Mouse (Mus musculus) layer of hippocampus, adult 2 months (tissue): ENCODE results near the gene Dgkd. TPM values are rescaled to one million over a fixed set of nuclear protein-coding genes. Genes with fewer than 3 reads are reported as not detected.
A peak's percentile ranks its signal among the peaks of the same experiment; 100 is the strongest.

ENCODE experiments used
- DNase-seq, 2 experiments: peaks; one replicate each; pipeline ENCODE4 v3.0.0; 2022; ENCODE audit warnings: low spot score in 2 of 2
- H3K27ac ChIP-seq: fragments of 200-600 bp; 2 replicates; pipeline ENCODE4 v1.8.1; 2022
- H3K4me3 ChIP-seq: fragments of 200-600 bp; 2 replicates; pipeline ENCODE4 v1.8.1; 2022; ENCODE audit warnings: mild to moderate bottlenecking
- CTCF ChIP-seq: fragments of 200-600 bp; conservative IDR thresholded peaks from 2 replicates; pipeline ENCODE4 v1.8.1; 2022; ENCODE audit warnings: antibody characterized with exemption, mild to moderate bottlenecking, moderate library complexity
- total RNA-seq, 2 experiments: library from RNA; stranded (reverse); gene quantifications; 2 replicates each; pipeline ENCODE4 v1.2.3; 2021

Dgkd gene
- total RNA-seq, 2 experiments from 2014 or later, result 103 to 117 TPM

DNA sequence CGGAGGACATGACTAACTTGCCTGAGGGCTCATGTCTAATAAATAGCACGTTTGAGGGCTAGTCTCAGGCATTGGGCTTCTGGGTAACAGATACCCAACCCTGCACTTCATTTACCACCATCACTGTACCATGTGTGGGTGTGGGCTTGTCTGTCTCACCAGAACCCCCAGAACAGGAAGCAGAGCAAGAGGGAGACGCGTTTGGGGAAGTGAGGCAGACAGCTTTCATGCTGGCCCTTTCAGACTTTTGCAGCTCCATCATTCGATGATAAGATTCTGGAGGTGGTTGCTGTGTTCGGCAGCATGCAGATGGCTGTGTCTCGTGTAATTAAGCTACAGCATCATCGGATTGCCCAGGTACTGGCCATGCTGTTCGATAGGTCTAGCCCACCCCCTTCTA, 82.0 kb downstream of the Dgkd start:
- H3K4me3 ChIP-seq, result no peak overlapping the region
- peak overlapping the region; percentile 51 for H3K27ac ChIP-seq
- no peak for TF ChIP-seq CTCF
- peak in 1 of 2 experiments; percentile 35 for DNase-seq

DNA sequence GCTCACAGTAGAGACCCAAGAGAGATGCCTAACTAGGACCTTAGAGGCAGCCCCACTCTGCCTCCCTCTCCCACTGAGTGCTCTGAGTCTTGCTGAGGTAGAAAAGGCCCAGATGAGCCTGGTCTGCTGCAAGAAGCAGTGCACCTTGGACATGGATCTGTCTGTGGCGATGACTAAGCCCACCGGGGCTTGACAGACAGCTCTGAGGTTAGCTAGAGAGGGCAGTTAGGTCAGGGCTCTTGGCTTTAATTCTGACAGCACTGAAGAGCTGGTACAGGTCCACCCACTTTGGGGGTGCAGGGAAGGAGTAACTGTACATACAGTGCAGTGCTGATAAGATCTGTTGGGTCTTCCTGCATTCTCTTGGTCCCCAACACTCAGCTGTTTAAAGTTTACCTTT, 82.5 kb downstream of the Dgkd start:
- no peak for TF ChIP-seq CTCF
- H3K4me3 ChIP-seq, result no peak overlapping the region
- peak overlapping the region; percentile 51 for H3K27ac ChIP-seq
- no peak for DNase-seq

DNA sequence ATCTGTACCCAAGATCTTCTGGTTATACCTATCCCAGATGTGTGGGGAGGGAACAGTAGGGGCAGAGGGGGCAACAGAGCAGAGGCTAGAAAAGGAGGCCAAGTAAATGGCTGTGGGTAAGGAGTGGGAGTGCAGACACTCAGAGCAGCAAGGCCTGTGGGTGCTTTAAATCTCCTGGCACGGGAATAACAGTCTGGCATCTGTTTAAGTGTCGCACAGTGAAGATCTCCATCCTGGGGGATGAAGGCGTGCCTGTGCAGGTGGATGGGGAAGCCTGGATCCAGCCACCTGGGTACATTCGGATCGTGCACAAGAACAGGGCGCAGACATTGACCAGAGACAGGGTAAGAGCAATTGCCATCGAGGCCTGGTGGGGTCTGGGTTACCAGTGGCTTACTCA, 83.0 kb downstream of the Dgkd start:
- no peak for TF ChIP-seq CTCF
- DNase-seq, result no peak
- Histone ChIP-seq H3K4me3 (no peak overlapping the region), H3K27ac (peak overlapping the region; percentile 51)

DNA sequence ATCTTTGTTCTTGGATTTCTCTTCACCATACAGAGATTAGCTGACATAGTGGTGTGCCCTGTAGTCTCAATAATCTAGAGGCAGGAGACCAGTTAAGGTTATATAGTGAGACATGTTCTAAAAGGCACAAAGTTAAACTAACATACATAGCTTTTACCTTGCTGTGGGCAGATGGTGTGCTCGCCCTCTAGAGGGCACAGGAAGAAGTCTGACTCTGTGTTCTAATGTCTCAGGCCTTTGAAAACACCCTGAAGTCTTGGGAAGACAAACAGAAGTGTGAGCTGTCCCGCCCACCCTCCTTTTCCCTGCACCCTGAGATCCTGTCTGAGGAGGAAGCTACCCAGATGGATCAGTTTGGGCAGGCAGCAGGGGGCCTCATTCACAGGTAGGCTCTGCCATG, 83.4 kb downstream of the Dgkd start:
- DNase-seq, result no peak
- TF ChIP-seq CTCF, result peak; percentile 74
- Histone ChIP-seq H3K27ac (peak overlapping the region; percentile 51), H3K4me3 (no peak overlapping the region)

DNA sequence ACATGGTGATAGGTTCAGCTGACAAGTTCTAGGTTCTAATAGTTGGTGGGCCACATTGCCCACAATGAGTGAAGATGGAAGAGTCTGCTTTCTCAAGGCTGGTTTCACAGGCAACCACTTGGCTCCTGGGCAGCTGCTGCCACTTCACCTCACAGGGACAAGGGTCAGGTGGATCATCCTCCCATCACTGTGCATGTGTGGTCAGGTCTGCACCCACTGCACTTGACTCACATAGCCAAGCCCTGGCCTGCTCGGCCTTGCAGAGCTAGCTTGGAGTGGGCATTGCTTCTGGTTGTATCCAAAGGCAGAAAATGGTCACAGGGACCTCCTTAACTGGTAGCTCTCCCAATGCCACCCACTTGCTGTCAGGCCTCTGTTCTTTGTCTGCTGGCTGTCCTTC, 88.7 kb downstream of the Dgkd start:
- no peak for DNase-seq
- H3K27ac ChIP-seq, result no peak overlapping the region
- no peak for TF ChIP-seq CTCF
- no peak overlapping the region for H3K4me3 ChIP-seq

DNA sequence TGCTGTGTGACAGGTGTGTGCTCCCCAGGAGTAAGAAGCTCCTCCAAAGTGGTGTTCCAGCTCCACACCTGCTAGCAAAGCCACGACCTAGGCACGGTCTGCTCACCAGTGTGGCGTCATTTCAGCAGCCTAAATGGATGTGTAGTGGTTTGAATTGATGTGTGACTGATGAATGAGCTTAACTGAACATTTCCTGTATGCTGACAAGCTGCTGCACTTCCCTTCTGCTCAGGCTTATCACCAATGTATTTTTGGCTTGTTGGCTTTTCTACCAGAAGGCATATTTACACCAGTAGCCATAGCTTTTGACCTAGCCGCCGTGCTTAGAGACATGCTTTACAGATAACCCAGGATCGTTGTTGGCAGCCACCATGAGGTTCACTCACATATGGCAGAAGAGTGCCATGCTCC, 94.6 kb downstream of the Dgkd start:
- Histone ChIP-seq H3K4me3 (no peak overlapping the region), H3K27ac (peak overlapping the region; percentile 12; the same call in 1 of the 2 replicates)
- DNase-seq, result no peak
- no peak for TF ChIP-seq CTCF

DNA sequence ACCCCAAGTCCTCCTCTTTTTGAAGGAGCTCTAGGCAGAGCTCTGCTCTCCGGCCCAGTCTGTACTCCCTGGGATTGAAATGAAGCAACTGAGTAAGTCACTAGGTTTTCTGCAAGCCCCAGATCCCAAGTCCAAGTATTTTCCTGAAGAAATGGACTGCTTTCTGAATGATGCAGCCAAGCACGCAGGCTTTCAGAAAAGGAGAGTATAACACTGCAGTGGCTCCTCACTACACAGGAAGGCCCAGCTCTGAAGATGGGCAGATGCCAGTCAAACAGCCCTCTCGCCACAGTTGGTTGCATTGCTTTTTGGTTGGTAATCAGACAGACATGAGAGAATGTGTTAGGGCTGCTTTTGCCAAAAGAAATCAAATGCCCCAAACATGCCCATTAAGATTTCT, 98.6 kb downstream of the Dgkd start:
- DNase-seq, result no peak
- TF ChIP-seq CTCF, result no peak
- H3K27ac ChIP-seq, result no peak overlapping the region
- no peak overlapping the region for H3K4me3 ChIP-seq

DNA sequence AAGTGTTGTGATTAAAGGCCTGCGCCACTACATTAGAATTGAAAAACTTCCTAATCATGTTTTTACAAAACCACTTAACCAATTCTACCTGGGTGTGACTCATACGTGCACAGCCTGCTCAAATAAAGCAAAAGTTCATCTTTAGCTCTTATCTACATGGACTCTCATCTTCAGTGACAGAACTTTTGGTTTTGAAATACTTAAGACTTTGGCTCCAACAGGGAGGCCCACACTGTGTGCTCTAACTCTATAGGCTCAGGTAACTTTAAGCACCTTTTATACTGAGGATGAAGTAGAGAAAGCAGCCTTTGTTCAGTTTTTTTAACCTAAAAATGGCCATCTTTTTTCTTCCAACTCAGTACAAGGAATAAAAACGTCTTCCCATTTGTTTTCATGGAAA, 100.0 kb downstream of the Dgkd start:
- Histone ChIP-seq H3K27ac (0 out of 2 replicates have a peak overlapping the region, but pooled peaks have one; percentile 1), H3K4me3 (no peak overlapping the region)
- no peak for TF ChIP-seq CTCF
- no peak for DNase-seq

DNA sequence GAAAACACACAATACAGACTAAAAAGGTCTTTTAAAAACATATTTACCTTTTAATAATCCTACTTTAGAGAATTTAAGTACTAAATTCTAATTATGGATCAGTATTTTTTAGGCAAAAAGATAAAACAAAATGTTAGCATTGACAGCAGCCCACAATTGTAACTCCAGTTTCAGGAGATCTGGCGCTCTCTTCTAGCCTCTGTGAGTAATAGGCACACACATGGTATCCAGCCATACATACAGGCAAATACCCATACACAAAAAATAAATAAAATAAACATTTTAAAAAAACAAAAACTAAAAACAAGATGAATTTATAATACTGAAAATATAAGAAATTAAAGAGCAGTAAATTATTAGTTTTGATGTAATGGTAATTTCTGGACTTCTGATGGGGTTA, 105.8 kb downstream of the Dgkd start:
- DNase-seq, result no peak
- no peak overlapping the region for H3K27ac ChIP-seq
- TF ChIP-seq CTCF, result peak; percentile 64
- H3K4me3 ChIP-seq, result no peak overlapping the region

DNA sequence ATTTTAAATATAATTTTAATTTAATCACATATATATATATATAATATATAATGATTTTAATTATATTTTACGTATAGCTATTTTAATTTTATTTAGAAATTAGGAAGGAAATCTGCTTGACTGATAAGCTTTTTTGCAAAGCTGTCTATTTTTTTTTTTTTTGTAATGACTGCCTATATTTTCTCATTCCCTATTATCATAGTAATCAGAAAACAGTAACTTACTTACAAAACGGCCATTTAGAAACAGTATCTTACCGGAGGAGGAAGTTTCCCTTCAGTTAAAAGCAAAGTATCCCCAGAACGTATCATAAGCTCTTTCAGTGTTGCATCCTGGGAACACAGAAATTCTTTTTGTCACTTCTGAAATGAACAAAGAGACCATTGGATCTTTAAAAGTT, 106.4 kb downstream of the Dgkd start:
- DNase-seq, result no peak
- no peak overlapping the region for H3K4me3 ChIP-seq
- no peak overlapping the region for H3K27ac ChIP-seq
- no peak for TF ChIP-seq CTCF

DNA sequence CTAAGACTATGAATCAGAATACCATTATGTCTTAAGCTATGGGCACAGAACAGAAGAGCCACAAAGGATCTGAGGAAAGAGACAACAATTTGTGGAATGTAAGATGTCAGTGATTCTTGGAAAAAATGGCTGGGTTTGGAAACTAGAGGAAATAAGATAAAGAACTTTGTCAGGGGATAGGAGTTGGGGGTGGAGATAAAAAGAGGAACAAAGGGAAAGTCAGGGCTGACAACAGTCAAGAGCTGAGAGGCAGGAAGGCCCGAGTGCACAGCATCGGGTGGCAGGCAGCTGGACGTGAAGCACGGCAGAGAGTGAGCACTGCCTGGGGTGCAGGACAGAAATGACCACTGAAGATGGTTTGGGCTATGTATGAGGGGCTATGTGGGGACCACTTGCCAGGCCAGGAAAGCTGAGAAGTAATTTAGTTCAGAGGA, 106.9 kb downstream of the Dgkd start:
- TF ChIP-seq CTCF, result no peak
- DNase-seq, result no peak
- H3K27ac ChIP-seq, result no peak overlapping the region
- H3K4me3 ChIP-seq, result no peak overlapping the region

DNA sequence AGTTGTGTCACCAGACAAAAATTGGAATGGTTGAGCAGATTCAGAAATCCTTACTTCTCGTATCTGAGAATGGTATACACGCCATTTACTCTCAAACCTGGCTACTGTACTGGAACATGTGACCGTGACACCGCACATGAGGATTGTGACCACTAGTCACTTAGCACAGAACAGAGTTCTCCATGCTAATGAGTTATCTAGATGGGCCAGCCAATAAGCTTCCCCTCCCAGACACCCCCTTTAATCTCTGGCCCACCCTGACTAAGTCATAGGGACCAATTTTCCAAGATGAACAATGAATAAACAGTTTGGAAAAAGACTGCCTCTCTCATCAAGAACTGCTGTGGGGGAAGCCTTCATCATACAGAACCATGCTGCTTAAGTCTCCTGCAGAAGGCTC, 107.7 kb downstream of the Dgkd start:
- no peak for TF ChIP-seq CTCF

DNA sequence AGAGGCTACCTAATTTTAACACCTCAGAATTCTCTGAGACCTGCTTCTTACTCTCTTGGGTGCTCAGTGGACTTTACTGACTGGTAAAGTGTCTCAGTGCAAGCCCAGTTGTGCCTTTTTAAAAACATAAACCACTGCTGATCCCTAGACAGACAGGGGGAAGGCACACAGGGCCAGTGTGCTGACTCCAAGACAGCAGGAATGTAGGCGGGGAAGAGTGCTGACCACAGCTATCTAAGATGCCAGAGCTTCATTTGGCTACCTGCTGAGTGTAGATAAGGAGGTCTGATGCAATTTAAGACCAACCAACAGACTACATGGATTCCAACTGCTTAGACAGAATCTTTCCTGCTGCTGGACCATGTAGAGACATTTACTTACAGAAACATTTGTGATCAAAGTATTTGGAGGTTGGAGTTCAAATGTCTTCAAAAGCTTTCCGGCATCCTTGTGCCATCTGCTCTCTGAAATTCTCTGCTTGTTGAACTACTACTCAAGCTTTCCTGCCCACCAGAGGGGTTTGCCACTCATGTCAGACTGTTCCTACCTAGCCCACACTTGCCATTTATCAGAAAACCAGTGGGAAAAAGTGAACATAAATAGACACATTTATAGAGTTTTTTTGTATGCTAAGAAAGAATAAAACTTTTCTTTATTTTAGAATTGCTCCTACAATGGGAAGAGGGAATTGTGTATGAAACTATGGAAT, 108.5 kb downstream of the Dgkd start:
- Histone ChIP-seq H3K27ac (no peak overlapping the region), H3K4me3 (no peak overlapping the region)
- DNase-seq, result no peak
- TF ChIP-seq CTCF, result no peak

More for the DNA sequence above, 107.7 kb downstream of the Dgkd start:
- no peak for DNase-seq
- Histone ChIP-seq H3K27ac (no peak overlapping the region), H3K4me3 (no peak overlapping the region)

DNA sequence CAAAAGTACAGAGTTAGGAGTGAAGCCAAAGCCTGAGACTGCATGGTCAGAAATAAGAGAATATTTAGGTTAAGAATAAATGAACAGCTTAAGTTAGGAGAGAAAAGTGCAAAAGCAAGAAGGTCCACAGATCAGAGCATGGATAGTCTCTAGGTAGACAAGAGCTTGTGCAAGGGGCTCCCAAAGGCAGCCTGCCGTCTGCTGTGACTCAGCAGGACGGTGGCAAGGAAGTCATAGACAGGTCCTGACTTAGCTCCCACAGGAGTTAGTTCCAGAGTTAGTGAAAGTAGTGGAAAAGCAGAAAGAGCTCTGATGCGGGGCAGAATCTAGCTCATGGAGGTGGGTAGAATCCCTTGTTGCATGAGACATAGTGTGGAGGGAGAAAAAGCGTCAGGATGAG, 117.3 kb downstream of the Dgkd start:
- no peak overlapping the region for H3K27ac ChIP-seq
- no peak for DNase-seq
- H3K4me3 ChIP-seq, result no peak overlapping the region
- no peak for TF ChIP-seq CTCF

DNA sequence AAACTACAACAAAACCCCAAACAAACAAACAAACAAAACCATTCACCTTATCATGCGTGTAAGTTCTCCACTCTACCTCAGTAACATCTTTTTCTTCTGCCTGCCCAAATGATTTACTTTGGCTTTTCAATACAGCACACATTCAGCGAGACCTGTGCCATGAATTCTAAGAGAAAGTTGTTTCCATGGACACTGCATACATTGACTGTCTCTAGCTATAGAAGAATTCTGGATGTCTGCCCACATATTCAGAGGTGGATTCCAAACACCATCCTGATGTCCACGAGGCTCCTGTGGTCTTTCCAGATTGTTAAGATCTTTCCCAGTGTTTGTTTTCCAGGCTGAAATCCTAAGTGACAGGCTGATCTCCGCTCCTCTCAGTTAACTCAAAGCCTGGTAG, 129.2 kb downstream of the Dgkd start:
- Histone ChIP-seq H3K27ac (no peak overlapping the region), H3K4me3 (no peak overlapping the region)
- no peak for TF ChIP-seq CTCF
- no peak for DNase-seq
